Mouse (Mus musculus) ovary, postnatal 36 days (tissue): Measurements from ENCODE around the gene Scaf4.
A peak's percentile ranks its signal among the peaks of the same experiment; 100 is the strongest.

Experiments used
- DNase-seq: peaks from one replicate; pipeline ENCODE4 v3.0.0; 2022; ENCODE audit warnings: low spot score, mixed read lengths

Scaf4 gene

DNA sequence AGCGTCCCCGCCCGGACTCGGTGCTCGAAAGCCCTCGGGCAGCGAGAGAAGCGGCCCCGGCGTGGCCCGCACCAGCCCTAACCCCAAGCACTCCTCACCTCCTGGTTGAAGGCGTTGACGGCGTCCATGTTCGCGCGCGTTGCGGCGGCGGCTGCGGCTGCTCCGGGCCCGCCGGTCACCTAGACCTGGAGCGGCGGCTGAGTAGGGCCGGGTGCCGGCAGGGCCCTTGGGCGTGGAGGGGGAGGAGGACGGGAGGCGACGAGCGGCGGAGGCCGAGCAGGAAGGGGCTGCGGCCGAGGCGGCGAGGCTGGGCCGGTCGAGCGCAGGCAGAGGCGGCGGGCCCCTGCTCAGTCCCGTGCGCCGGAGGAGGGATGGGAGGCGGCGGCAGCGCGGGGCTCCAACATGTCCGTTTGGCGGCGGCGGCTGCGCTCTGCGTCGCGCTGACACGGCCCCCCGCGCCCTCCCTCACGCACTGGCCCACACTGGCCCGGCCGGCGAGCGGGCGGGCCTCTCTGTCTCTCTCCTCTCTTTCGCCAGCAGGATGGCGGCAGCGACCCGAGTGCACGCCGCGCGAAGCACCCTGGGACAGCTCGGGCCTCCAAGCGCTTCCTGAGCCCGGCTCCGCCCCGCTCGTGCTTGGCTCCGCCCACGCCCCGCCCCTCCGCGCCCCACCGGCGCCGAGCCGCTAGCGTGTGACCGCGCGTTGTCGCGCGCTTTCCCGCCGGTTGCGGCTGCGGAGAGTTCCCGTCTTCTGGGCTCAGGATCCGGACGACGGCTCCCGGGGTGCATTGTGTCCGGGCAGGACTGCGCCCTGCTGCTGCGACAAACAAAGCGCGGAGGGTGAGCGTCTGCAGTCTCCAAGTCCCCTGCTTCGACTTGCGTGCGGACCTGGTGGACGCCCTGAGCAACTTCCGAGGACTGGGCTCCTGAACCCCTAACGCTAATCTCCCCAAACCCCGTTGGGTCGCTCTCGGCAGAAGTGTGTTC, at the start of gene Scaf4:
Gene Scaf4, minus strand, starts transcription at position 599 of the 987 bp plus-strand sequence.
- DNase-seq: peak; percentile 97

DNA sequence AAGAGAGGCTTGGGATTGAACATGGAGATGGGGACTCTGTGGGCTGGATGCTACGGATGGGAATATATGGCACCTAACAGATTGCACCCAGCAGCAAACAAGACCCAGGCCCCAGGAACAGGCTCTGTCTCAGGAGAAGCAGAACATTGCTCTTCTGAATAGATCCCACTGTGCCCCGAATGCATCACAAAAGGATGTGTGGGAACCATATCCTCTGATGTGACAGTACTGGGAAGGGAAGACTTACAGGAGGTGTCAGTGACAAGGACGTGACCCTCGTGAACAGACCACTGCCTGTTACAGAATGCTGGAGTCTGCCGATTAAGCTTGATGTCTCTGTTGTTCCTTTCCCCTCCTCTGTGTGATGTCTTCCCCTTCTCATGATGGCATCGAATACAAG, 48.2 kb upstream of the Scaf4 start:
- DNase-seq: no peak

DNA sequence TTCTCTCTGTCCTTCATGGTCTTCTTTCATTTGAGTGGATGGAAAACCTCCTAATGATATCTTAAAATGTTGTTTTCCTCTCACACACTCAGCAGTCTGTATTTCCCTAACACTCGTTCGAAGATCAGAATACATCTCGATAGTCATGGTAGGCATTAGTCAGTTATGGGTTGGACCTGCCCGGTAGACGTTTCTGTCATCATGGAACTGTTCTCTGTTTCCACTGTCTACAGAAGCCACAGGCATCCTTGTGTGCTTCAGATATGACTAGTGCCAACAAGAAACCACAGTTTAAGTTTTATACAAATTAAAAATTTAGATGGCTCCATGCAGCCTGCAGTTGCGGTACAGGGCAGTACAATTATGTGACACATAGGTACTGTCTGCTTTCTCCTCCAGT, 46.7 kb upstream of the Scaf4 start:
- no peak for DNase-seq

DNA sequence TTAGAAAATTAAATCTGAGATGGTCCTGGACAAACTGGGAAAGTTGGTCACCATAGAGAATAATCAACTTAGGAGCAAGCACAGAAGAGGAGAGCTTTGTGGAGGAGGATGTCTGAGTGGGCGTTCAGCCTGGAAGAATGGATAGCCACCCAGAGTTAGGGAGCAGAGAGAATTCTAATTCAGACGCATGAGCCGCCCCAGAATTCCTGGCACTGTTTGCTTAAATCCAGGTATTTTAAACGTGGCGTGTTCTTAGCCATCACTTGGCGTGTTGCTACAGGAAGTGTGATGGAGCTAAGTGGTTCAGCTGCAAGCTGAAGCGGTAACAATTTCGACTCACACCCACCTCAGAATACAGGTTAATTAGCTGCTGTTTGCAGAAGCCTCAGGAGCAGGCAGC, 45.2 kb upstream of the Scaf4 start:
- DNase-seq: no peak

DNA sequence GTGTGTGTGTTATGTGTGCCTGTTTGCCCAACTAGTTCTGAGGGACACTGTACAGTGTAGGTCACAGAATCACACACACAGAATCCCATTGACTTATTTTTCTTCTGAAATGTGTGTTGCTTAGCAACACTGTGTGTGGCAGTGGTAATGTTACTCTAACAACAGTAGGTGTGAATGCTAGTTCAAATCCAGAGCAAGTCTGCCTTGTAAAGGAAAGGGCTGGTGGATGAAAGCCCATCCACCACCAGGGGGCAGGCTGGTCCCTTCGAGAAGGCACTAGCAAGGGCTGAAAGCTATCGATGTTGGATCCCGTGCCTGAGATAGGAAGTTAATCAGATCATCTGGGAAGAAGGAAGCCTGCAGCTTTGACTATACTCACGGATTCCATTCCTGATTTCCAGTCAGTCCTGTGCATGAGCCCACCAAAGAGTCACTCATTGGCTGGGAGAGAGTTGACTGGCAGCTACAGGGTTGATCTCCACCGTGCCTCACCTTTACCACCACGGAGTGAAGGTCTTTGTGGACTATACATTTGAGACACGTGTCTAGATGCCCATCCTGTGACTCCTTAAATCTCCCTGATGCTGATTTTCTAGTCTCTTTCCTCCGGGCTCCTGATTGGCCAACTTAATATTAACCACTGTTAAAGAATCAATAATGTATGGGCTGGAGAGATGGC, 38.7 kb upstream of the Scaf4 start:
- peak; percentile 82 for DNase-seq

DNA sequence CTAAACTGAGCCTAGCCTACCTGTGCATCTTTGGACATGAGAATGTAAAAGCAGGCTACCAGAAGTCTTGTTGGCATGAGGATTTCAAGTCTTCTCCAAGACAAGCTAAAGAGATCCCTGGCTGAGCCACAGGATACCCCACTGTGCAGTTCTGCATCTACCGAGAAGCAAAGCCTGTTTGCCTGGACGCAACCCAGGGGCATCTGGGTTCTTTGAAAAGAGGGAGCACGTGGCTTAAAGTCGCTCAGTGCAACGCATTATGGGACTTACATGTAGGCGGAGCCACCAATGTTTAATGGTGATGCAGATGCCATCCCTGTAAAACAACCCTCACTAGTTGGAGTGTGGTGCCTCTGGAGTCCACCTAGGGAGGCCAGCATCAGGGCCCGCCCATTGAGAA, 35.0 kb upstream of the Scaf4 start:
- no peak for DNase-seq

DNA sequence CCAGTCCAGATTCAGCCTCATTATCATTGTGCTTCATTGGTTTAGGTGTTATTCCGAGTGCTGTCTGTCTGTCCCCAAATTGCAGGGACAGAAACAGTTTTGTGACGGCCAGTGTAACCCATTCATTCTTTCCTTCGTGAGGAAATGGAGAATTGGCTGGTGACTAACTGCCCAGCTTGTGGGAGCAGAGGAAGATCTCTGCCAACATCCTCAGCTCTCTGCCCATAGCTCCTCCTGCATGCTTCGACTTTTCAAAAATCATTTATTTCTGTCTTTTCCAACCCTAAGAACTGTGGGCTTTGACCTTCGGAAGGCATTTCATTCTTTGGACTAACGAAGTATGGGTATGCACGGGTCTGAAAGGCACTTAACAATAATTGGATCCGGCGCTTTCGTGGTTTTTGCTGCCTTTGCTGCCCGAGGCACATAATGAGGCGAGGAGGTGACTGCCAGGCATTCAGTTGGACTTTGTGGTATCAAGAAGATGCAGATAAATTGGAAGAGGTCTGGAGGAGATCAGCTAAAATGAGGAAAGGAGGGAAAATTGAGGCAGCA, 34.1 kb upstream of the Scaf4 start:
- no peak for DNase-seq

DNA sequence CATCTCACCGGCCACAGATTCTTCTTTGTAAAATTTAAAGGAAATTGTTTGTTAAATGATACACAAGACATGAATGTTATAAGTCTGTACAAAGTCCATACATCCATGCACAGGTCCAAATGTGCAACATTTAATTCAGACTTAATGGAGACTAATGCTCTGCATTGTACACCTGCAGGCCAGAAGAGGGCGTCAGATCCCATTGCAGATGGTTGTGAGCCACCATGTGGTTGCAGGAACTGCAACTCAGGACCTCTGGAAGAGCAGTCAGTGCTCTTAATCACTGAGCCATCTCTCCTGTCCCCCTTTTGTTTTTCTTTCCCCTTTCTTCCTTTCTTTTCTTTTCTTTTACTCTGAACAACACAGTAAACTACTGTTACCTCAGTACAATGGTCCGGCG, 33.5 kb upstream of the Scaf4 start:
- DNase-seq: no peak

DNA sequence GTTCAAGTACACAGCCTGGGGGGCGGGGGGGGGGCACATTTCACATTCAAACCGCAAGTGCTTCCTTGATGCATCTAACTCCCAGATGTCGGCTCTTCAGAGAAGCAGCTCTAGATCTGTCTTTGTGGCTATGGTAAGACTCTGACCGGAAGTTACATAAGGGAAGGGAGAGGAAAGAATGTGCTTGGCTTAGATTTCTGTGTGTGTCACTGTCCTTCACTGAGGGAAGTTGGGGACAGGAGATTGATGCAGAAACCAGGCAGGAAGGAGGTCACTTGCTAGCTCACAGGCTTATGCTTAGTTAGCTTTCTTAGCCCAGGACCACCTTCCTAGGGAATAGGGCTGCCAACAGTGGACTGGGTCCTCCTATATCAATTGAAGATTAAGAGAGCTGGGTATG, 31.6 kb upstream of the Scaf4 start:
- no peak for DNase-seq

DNA sequence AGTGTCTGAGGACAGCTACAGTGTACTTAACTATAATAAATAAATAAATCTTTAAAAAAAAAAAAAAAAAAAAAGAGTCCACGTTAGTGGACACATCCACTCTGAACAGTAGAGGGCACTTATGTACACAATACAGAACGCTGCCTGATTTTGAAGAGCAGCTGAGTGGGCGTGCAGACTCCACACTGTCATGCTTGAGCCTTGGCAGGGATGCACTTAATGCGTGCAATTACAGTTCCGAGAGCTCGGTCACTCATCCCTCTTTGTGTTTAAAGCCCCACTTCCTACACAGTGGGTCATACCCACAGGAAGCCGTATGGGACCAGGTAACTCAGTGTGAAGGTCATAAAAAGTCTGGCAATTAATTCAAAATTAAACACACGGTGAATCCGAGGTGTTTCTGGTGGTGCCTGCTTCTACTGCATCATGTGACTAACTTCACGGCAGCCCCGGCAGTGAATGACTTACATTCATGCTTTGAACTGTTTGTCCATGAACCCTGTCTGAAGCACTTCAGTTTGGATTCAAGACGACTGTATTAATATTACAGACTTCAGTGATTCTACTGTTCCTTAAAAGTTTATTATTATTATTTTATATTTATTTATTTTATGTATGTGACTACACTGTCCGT, 28.3 kb upstream of the Scaf4 start:
- no peak for DNase-seq

DNA sequence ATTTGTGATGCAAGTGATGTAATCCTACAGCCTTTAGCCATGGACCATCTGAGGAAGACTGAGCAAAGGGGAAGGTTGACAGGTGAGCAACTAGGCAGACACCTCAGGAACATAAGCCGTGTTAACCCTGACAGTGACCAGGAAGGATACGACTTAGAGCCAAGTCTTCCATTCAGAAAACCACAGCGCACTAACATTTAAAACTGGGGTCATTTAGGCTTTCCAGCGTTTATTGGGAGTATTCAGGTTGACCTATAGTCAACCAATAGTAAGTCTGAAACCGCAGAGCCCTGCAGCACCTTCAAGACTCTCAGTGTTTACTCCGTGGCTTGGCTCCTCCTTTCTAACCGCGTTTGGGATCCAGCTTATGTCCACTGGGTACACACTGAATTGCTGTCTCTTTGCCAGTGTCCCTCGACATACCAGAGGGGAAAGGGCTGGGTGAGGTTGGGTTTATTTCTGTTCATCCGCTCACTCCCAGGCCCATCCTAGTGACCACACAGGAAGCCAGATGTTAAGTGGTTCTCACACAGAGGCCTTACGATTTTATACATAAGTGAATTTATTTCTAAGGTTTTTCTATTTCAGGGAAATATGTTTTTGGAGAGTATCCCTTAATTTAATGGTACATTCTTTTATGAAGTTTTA, 26.3 kb upstream of the Scaf4 start:
- DNase-seq: no peak

DNA sequence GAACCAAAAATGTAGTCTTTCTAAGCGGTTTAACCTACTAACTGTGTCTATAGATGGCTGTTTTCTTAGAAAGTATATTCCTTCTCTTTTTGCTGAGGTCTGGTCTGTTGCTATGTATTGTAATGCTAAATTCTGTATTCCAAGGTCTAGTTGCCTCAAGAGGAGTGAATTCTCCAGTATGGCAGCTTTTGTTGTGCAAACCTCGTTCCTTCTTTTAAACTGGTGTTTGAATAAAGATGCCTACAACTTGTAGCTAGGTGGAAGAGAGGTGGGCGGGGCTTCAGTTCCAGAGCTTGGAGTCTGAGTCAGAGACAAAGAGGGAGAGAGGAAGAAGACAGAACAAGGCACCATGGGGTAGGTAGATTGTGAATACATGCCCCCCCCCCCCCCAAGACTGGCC, 25.5 kb upstream of the Scaf4 start:
- no peak for DNase-seq

DNA sequence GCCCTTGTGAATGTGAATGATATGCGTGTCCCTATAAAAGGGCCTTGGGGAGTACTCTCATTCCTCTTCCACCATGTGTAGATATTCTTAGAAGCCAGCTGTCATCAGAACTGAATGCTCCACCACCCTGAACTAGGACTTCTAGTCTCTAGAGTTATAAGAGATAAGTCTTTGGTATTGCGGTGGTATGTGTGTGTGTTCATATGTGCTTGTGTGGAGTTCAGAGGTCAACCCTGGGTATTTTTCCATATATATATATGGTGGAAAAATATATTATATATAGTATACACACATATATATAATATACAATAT, 19.6 kb upstream of the Scaf4 start:
- DNase-seq: no peak

DNA sequence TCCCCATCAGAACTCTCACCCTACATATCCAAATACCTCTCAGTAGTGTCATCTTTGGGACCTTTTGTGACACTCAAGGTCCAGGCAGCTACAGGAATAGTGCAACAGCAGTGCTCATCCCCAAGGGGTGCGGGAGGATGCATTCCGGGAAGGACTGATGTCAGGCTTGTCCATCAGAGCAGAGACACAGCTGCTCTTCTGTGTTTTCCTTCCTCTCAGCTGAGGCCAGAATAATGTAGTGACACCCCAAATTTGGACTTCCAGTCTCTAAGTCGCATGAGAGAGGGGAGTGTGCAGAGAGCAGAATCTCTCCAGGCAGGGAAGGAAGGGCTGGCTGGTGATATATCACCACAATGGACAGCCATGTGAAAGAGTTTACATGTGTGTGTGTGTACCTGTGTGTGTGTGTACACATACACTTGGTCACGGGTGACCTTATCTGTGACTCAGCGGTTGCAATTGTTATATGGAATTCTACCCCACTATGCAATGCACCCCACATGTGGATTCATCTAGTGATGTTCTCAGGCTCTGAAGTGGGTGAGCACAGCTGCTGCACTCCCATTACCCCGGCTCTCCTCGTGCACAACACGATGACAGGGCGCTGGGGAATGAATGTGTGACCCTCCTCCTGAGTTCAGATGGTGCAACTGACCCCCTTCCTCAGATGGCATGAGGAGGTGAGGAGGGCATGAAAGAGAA, 19.1 kb upstream of the Scaf4 start:
- no peak for DNase-seq

DNA sequence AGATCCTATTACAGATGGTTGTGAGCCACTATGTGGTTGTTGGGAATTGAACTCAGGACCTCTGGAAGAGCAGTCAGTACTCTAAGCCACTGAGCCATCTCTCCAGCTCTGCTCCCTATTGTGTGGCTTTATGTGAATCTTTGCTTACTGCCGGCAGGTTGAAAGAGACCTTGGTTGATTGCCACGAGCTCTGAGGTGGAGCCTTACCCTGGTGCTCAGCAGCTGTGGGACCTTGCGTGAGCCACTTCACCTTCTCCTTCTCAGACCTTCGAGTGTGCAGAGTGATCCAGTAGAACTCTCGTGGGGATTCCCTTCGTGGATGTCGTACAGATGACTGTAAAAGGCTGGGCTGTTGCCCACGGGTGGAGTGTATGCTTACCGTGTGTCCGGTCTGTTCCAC, 17.4 kb upstream of the Scaf4 start:
- DNase-seq: no peak

DNA sequence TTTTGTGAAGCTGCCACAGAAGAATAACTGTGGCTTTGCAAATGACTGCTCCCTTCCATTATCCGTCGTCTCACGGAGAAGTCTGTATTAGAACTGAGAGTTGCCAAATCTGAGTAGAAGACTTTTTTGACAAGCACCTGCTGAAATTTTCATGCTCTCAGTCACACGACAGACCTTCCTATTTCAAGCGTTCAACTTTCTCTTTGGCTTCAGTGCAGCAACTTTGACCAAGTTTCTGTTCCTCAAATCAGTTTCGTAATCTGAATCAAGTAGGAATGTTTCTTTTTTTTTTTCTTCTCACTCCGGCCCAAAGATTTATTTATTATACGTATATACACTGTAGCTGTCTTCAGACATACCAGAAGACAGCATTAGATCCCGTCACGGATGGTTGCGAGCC, 16.6 kb upstream of the Scaf4 start:
- no peak for DNase-seq

DNA sequence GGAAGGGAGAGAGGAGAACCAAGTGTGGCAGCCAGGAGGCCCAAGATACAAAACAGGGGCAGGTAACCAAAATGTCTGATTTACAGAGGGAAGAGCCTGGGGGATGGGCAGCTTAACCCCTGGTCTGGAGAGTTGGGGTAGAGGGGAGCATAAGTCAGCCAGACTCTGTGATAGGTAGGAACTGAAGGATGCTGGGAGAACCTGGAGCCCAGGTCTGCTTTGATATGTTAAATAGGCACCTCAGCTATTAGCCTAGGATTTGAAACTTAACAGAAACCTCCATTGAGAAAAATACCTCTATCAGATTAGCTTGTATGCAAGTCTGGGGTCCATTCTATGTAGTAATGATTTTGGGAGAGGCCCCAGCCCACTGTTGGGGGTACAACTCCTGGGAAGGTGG, 15.3 kb upstream of the Scaf4 start:
- no peak for DNase-seq

DNA sequence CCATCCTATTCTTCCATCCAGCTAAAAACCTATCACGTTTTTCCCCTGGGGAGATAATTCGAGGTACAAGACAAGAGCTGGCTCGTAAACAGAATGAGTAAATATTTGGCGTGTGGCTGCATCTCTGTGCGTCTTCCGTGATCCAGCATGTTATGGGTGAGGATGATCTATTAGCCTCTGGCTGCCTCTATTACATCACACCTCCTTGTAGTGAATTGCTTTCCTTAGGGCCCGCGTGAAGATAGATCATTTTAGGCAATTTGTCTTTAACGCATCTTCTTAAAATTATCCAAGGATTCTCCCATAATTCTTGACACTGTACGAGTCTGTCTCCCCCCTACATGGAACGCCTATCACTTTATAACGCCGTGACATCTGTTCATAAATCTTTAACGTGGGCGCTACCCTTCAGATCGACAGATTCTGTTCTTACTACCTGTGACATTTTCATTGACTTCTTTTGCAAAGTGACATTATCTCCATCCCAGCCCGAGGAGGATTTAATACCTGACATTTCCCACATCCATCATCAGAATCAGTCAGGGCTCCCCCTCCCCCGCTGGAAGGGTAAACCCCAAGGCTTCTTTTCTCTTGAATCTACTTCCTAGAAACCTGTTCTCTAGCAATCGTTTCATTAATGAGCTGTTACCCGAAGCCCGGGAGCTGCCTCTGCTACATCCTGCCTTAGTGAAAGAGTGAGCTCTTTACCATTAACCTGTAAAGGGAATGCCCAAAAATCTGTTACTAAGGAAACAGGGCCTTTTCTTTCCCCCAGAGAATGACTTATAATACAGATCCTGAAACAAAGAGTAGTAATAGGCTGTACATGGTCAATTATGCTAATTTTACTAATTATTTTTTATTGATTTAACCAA, 14.4 kb upstream of the Scaf4 start:
- no peak for DNase-seq

DNA sequence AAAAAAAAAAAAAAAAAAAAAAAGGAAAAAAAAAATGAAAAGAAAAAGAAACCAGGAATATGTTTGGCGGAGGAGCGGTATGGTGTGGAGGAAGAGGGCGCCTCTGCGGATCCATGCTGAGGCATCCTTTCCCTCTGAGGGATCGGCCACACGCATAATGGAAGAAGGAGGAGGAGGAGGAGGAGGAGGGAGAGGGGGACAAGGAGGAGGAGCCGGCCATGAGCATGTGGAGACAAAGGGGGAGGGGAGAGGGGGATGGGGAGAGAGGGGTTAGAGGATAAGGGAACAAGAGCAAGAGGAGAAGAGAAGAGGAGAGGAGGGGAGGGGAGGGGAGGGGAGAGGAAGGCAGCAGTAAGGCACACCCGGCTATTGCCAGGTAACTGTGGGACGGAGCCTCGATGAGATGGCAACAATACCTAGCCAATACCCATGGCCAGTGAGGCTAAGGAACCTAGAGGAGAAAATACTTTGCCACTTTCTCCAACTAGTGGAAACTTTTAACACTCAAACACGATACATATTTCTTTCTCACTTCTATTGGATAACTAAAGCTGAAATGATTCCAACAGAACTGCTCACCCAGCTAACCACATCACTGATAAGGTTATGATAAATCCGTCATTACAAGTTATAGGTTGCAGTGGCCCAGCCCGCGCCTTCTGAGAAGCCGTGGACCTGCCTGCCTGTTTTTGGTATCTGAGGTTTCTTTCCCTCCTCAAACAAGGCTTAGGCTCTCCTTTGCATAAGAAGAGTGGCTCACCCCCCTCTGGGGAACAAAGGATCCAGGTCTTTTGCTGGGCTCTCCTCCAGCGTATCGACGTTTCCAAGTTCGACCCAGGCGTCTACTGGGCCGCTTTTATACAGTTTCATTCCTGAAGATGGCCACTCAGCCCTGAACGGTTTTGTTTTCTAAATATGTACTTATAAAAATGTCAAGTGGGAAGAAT, 13.4 kb upstream of the Scaf4 start:
- DNase-seq: no peak

DNA sequence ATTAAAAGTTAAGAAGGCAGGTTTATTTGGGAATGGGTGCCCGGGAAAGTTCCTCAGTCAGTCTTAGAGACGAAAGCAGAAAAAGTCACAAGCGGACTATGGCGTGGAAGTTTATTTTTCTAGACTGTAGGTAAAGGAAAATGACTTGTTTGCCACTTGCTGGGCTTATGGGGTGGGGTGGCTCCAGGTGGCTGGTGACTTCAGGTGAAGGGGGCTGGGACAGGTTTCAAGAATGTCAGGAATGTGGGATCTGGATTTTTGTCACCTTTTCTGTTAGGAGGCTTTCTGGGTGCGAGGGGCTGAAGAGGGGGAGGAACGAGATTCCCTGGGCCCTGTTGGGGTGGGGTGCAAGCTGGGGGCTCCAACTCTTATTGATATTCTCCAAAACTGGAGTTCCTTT, 7.4 kb upstream of the Scaf4 start:
- DNase-seq: no peak
